Comparison of ENCODE assay signal across 10 mouse cellular contexts in the genomic region with DNA sequence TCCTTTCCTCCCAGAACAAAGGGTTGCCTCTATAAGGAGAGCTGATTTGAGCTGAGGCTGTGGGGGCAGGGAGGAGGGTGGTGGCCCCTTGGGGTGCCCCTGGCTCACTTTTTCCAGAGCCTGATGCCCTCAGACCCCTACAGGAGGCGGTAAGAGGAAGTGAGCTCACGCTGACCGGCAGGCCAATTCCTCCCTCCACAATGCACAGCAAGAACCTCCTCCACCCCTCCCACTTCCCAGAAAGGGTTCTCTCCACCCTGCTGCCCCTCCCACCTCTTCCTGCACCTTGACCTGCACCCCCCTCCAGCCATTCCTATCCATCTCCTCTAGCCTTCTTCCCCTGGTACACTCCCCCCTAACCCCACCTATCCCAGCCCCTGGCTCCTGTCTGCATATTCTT. TPM values are rescaled to one million over a fixed set of nuclear protein-coding genes. Genes with fewer than 3 reads are reported as not detected.
DNase-seq lines count a peak whose midpoint lies in the region; ATAC-seq lines count a peak whose summit lies in the region.
"Had no signal": no experiment of that assay in that cellular context is flagged by ENCODE, and none has a peak within 500 bp of the region (broad histone marks: within the 10 kb centered on the region; RNA-seq: fewer than 3 reads in every experiment).

No protein-coding gene starts in this region.

- ATAC-seq in kidney, embryonic 15.5 days (replicated peaks; ENCODE audit: low FRiP score) = no peak
- no peak for ATAC-seq in neural tube, embryonic 15.5 days (ENCODE audit: low FRiP score)
- no peak for ATAC-seq in hindbrain, embryonic 14.5 days (ENCODE audit: low FRiP score)

- no peak for DNase-seq in kidney, adult 18-20 months
- DNase-seq in heart, adult 9 months (ENCODE audit: low spot score in 2 of 2) = peak; percentile 70 to 79
- DNase-seq in liver = peak; percentile 57
- no peak for DNase-seq in urinary bladder, postnatal 25 days (ENCODE audit: low spot score)
- no peak for DNase-seq in hindbrain, embryonic 14.5 days (ENCODE audit: low spot score)
- no peak for DNase-seq in gastrocnemius, postnatal 4 days (ENCODE audit: low spot score in 2 of 2)

- H3K4me2 ChIP-seq in kidney, embryonic 15.5 days = no peak overlapping the region
- no peak overlapping the region for H3K4me2 ChIP-seq in neural tube, embryonic 15.5 days
- no peak overlapping the region for H3K4me2 ChIP-seq in hindbrain, embryonic 14.5 days (replicated peaks)

- H3K27me3 ChIP-seq in kidney, embryonic 15.5 days = peaks cover 3% of the 10 kb centered on the region
- peaks cover 17% of the 10 kb centered on the region for H3K27me3 ChIP-seq in neural tube, embryonic 15.5 days (replicated peaks)
- H3K27me3 ChIP-seq in hindbrain, embryonic 14.5 days (ENCODE audit: control insufficient read depth, insufficient read depth, low read length) = peaks cover 10% of the 10 kb centered on the region

- peaks cover 43% of the 10 kb centered on the region for H3K4me1 ChIP-seq in kidney, embryonic 15.5 days
- peaks cover 33% of the 10 kb centered on the region for H3K4me1 ChIP-seq in neural tube, embryonic 15.5 days
- peaks cover 14% of the 10 kb centered on the region; the same call in 1 of the 2 replicates for H3K4me1 ChIP-seq in hindbrain, embryonic 14.5 days (replicated peaks; ENCODE audit: control insufficient read depth, insufficient read depth, low read length)

- peak overlapping the region; percentile 82 for H3K27ac ChIP-seq in kidney, embryonic 15.5 days
- H3K27ac ChIP-seq in neural tube, embryonic 15.5 days (replicated peaks) = peak overlapping the region; percentile 18; the same call in 1 of the 2 replicates
- H3K27ac ChIP-seq in hindbrain, embryonic 14.5 days = no peak overlapping the region
- H3K27ac ChIP-seq: left cerebral cortex, adult 2 months; neural tube, embryonic 12.5 days had no signal

- H3K4me3 ChIP-seq in kidney, embryonic 15.5 days (replicated peaks) = no peak overlapping the region
- no peak overlapping the region for H3K4me3 ChIP-seq in neural tube, embryonic 15.5 days (replicated peaks)
- no peak overlapping the region for H3K4me3 ChIP-seq in hindbrain, embryonic 14.5 days (replicated peaks; ENCODE audit: low read length)
- H3K4me3 ChIP-seq: left cerebral cortex, adult 2 months; neural tube, embryonic 12.5 days had no signal

- 13% methylated on average over 3 of the region's 3 CpGs for WGBS in kidney, embryonic 15.5 days
- WGBS in neural tube, embryonic 15.5 days = 34% methylated on average over 3 of the region's 3 CpGs
- WGBS in hindbrain, embryonic 14.5 days = 35% methylated on average over 3 of the region's 3 CpGs

- H3K9me3 ChIP-seq in kidney, embryonic 15.5 days (replicated peaks) = no peaks in the 10 kb centered on the region
- no peaks in the 10 kb centered on the region for H3K9me3 ChIP-seq in neural tube, embryonic 15.5 days (replicated peaks)
- H3K9me3 ChIP-seq in hindbrain, embryonic 14.5 days (ENCODE audit: control insufficient read depth, low read length) = no peaks in the 10 kb centered on the region
- H3K9me3 ChIP-seq: neural tube, embryonic 12.5 days had no signal

- H3K9ac ChIP-seq in kidney, embryonic 15.5 days = no peak overlapping the region
- no peak overlapping the region for H3K9ac ChIP-seq in neural tube, embryonic 15.5 days (replicated peaks)
- H3K9ac ChIP-seq in hindbrain, embryonic 14.5 days = no peak overlapping the region
- H3K9ac ChIP-seq: neural tube, embryonic 12.5 days had no signal

- H3K36me3 ChIP-seq in kidney, embryonic 15.5 days = no peaks in the 10 kb centered on the region
- H3K36me3 ChIP-seq in neural tube, embryonic 15.5 days = no peaks in the 10 kb centered on the region
- H3K36me3 ChIP-seq in hindbrain, embryonic 14.5 days (replicated peaks; ENCODE audit: control insufficient read depth, insufficient read depth) = no peaks in the 10 kb centered on the region
- H3K36me3 ChIP-seq: neural tube, embryonic 12.5 days had no signal

RNA-seq across cellular contexts. Expression of gene Arhgap23, which starts 3.2 kb away (rescaled TPM):
- polyA plus RNA-seq in kidney, embryonic 15.5 days (2015; fragmentation: Nextera tagmentation; extraction: Ambion mirVana) = 4.6 and 5.9 TPM in 2 replicates
- 8.0 and 9.2 TPM in 2 replicates for polyA plus RNA-seq in neural tube, embryonic 15.5 days (2015; fragmentation: Nextera tagmentation; extraction: Ambion mirVana)
- polyA plus RNA-seq in hindbrain, embryonic 14.5 days (2014; fragmentation: Nextera tagmentation; extraction: Ambion mirVana) = 8.5 and 10.0 TPM in 2 replicates
- 10 to 100 TPM; 29.9 to 30.9 TPM for total RNA-seq in gastrocnemius, postnatal 4 days (2021)

RNA-seq across cellular contexts. Expression of gene Socs7, which starts 49.8 kb away (rescaled TPM):
- polyA plus RNA-seq in kidney, embryonic 15.5 days (2015; fragmentation: Nextera tagmentation; extraction: Ambion mirVana) = 3.8 and 3.9 TPM in 2 replicates
- polyA plus RNA-seq in neural tube, embryonic 15.5 days (2015; fragmentation: Nextera tagmentation; extraction: Ambion mirVana) = 7.7 and 8.4 TPM in 2 replicates
- 6.4 and 6.7 TPM in 2 replicates for polyA plus RNA-seq in hindbrain, embryonic 14.5 days (2014; fragmentation: Nextera tagmentation; extraction: Ambion mirVana)
- total RNA-seq in gastrocnemius, postnatal 4 days (2021) = 10 to 100 TPM; 33.4 to 34.5 TPM

Comparison
In these comparisons a context has a peak if more than half of its experiments do, and no peak if none do; other contexts are left out.
1. DNase-seq: peak in heart, adult 9 months (2 of 2) and liver (single experiment); none in kidney, adult 18-20 months (single experiment), urinary bladder, postnatal 25 days (single experiment), hindbrain, embryonic 14.5 days (single experiment) and gastrocnemius, postnatal 4 days (0 of 2).